Mouse (Mus musculus) gastrocnemius, postnatal 14 days (tissue): ENCODE measurements around the gene Rpl29. TPM values are rescaled to one million over a fixed set of nuclear protein-coding genes. Genes with fewer than 3 reads are reported as not detected.

Experiments used
- DNase-seq: peaks from one replicate; pipeline ENCODE4 v3.0.0; 2021; ENCODE audit warnings: mixed read lengths
- intact Hi-C: fragments of 180-260 bp; cut with DNase I; formaldehyde crosslinking; loops from one replicate; pipeline ENCODE4 v1.15.1; 2025; ENCODE audit warnings: low total_unique reads
- total RNA-seq, 2 experiments: library from RNA; stranded (reverse); gene quantifications; 2 replicates each; pipeline ENCODE4 v1.2.3; 2021

Rpl29 gene
- total RNA-seq, 2 experiments from 2014 or later, result 350 to 424 TPM

DNA sequence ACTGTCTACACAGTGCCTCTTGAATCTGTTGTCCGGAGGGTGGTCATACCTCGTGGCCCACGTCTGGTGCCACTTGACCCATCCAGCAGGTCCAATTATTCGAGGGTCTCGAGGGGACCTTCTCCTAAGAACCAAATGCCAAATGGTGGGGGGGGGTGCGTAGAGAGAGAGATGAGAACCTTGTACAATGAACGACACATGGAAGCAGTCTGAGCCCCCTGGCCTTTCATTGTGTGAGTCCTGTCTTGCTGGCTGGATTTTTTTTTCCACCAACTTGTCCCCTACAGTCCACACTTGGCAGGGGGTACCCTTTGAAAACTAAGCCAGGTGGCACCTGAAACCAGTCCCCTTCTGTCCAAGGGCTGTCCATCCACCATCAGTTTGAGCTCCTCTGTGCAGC, 38.5 kb downstream of the Rpl29 start:
- DNase-seq, result no peak
- intact Hi-C loops, result no loop called here

- intact Hi-C loops, result no loop called here
- DNase-seq, result no peak
Observed at GRCm38 (mm10) chr9:106469317-106469716, 40.1 kb downstream of the Rpl29 start.

GRCm38 (mm10) chr9:106469776-106470175, 40.5 kb downstream of the Rpl29 start:
- intact Hi-C loops, result loop anchor here (5.0 kb wide), 1 partner anchor 32 kb away; the partner anchor contains the start of gene Acy1
- peak; percentile 2 for DNase-seq

DNA sequence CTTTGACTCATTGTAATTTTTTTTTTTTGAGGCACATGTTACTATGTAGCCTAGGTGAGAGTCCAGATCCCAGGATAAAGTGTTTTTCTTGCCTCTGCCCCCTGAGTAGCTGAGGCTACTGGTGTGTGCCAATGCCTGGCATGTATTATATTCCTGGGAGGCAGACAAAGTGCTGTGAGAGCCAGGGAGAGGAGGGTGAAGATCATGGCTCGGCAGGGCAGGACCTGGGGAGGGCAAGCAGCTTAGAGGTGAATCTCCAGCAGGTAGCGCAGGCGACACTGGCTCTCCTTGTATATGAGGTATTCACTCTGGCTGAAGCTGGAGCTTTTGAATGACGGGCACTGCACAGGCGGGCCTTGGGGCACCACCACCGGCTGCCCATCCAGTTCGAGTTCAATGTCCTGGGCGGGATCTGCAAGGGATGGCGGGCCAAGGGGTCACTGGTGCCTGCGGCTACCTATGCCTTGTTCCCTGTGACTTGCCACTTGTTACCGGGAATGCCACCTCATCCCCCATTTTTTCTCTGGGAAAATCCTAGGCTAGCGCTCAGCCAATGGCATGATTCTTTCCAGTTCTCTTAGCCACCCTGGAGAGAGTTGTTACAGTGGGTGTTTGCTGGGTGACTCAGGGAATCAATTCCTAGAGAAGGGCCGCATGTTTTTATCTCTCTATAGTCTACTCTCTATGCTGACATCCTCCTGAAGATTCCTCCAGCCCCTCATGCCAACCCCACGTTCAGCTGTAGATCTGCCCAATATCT, 41.9 kb downstream of the Rpl29 start:
- intact Hi-C loops, result loop anchor here (5.0 kb wide), 1 partner anchor 34 kb away; the partner anchor contains the start of gene Acy1
- DNase-seq, result peak; percentile 6

DNA sequence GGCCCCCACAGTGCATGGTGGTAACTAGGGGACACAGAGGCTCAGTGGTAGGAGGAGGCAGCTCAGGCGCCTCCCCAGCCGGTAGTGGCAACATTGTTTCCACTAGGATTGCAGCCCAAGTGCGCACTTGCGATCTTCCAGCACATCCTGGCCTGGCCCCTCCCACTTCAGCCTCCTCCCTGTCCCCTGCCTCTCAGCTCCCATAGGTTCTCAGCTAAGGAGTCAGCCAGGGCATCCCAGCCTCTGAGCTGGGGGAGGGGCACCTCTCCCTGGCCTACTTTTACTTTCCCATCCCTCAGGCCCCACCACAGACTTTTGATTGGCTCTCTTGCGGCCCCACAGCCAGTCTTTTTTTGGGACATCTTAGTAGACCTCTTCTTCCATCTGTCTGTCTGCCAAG, 42.6 kb downstream of the Rpl29 start:
- intact Hi-C loops, result loop anchor here (5.0 kb wide), 1 partner anchor 35 kb away; the partner anchor contains the start of gene Acy1
- DNase-seq, result peak; percentile 77

- intact Hi-C loops, result loop anchor here (5.0 kb wide), 1 partner anchor 35 kb away; the partner anchor contains the start of gene Acy1
- peak; percentile 19 for DNase-seq
Observed at GRCm38 (mm10) chr9:106472321-106472720, 43.1 kb downstream of the Rpl29 start.

DNA sequence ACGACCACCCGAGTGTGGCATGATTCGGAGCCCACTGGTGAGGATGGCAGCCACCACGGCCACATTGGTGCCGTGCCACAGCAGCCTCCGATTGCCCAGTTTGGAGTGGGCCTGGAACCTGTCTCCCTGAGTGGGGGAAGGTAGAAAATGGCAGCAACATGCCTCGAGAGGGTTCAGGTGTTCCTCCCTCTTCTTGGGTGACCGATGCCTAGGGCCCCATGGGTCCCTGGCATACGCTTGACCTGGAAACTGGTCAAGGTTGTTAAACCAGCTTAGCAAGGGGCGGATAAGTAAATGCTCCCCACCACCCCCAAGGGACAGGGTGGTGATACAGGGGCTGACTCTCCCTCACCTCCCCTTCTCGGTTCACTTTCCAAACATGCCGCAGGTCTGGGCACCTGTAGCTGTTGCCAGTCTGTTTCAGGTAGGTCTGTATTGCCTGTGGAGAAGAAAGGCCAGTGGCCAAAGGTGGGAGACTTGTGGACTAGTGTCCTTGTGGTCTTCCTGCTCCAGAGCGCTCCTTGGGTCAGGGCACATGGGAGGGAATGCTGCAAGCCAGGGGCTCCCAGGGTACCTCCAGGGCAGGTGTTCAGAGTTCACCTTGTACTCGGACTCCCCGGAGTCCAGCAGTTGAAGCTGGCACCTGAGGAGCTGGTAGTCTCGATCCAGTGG, 44.0 kb downstream of the Rpl29 start:
- DNase-seq, result peak; percentile 7
- intact Hi-C loops, result loop anchor here (5.0 kb wide), 1 partner anchor 36 kb away; the partner anchor contains the start of gene Acy1

DNA sequence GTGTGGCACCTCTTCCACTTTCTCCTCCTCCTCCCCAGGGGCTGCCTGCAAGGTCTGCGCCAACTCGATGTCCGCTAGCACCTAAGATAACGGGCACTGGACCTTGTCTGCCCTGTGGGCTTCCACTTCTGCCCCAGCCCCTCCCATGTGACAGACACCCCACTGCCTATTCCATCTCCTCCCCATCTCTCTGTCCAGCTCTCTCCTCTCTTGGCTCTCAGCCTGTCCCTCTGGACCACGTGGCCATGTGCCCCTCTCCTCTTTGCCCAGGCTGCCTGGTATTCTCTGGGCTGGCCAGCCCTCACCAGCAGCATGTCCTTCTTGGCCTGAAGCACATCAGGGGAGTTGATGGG, 44.5 kb downstream of the Rpl29 start:
- intact Hi-C loops, result loop anchor here (5.0 kb wide), 1 partner anchor 36 kb away; the partner anchor contains the start of gene Acy1
- DNase-seq, result peak; percentile 24

- intact Hi-C loops, result loop anchor here (5.0 kb wide), 1 partner anchor 37 kb away; the partner anchor contains the start of gene Acy1
- DNase-seq, result peak; percentile 80
Observed at GRCm38 (mm10) chr9:106474456-106474855, 45.2 kb downstream of the Rpl29 start.

GRCm38 (mm10) chr9:106475046-106475445, 45.8 kb downstream of the Rpl29 start:
- DNase-seq, result peak; percentile 54
- intact Hi-C loops, result no loop called here

GRCm38 (mm10) chr9:106475663-106476001, 46.4 kb downstream of the Rpl29 start, which contains the start of gene Rrp9:
Gene Rrp9 (plus strand): TSS chr9:106475963.
- intact Hi-C loops, result no loop called here
- peak; percentile 13 for DNase-seq

- peak; percentile 79 for DNase-seq
- intact Hi-C loops, result no loop called here
Observed at GRCm38 (mm10) chr9:106476002-106476923, 47.0 kb downstream of the Rpl29 start.

GRCm38 (mm10) chr9:106476924-106477484, 47.8 kb downstream of the Rpl29 start, which contains the start of gene Parp3:
Gene Parp3 (minus strand): TSS chr9:106476949.
- intact Hi-C loops, result no loop called here

DNA sequence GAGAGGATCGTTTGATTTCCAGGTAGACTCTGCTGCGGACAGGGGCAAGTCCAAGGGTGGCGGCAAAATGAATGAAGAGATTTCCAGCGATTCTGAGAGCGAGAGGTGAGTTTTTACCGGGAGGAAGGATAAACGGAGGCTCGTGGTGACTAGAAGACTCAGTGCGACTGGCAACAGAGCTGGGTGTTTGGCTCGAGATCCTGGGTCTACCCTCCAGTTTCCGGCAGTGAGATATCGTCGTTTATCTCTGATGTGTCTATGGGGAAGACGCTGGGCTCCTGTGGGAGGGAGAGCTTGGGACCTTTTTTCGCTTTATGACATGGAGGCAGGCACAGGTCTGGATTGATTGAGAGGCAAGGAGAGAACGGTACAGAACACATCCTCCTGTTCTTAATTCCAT, 48.4 kb downstream of the Rpl29 start:
- intact Hi-C loops, result no loop called here
- no peak for DNase-seq

More at GRCm38 (mm10) chr9:106476924-106477484, 47.8 kb downstream of the Rpl29 start, which contains the start of gene Parp3:
- peak; percentile 99 for DNase-seq

DNA sequence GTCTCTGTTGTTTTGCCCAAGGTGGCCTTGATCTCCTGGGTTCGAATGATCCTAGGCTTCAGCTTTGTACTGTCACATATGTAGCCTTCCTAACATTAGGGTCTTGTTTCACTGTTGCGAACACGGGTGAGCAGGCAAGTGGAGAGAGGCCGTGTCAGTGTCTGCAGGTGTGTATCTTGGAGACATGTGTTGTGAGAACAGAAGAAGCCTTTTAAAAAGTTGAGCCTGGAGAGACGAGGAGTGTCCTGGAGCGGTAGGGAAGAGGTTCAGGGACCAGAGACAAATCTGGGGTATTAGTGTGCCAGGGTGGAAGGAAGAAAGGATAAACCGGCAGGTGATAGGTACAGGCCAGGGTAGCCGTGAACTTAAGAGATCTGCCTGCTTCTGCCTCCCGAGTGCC, 48.8 kb downstream of the Rpl29 start:
- peak; percentile 0 for DNase-seq
- intact Hi-C loops, result no loop called here

- DNase-seq, result no peak
- intact Hi-C loops, result no loop called here
Observed at GRCm38 (mm10) chr9:106480541-106480940, 51.3 kb downstream of the Rpl29 start.

DNA sequence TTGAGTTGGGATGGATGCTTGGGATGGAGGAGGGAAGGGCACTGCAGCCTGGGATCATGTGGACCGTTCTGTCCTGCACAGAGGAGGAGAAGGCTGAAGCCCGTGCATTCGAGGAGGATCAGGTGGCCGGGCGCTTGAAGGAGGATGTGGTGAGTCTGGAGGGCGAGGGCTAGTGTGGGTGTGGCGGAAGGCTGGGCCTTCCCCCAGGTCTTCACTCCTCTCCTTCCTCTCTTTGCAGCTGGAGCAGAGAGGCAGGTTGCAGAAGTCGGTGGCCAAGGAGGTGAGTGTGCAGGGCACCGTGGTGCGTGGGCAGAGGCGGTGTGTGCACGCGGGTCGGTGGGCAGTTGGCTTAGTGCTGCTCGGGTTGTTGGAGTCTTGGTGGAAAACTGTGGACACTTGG, 51.8 kb downstream of the Rpl29 start:
- no peak for DNase-seq
- intact Hi-C loops, result no loop called here
